Mouse (Mus musculus) small intestine, adult 10 weeks (tissue): ENCODE results near the gene Mrps14. TPM values are rescaled to one million over a fixed set of nuclear protein-coding genes. Genes with fewer than 3 reads are reported as not detected.

Experiments
- polyA plus RNA-seq: library from polyadenylated mRNA; stranded (reverse); fragments of 350-450 nt; fragmentation: Illumina TruSeq; extraction: RNeasy Lipid Tissue Mini Kit (QIAGEN cat#74804); gene quantifications from one replicate; pipeline ENCODE4 v1.2.3, GENCODE M21; 2014; ENCODE audit warnings: low replicate concordance

Mrps14 gene
- 30.1 TPM for polyA plus RNA-seq

DNA sequence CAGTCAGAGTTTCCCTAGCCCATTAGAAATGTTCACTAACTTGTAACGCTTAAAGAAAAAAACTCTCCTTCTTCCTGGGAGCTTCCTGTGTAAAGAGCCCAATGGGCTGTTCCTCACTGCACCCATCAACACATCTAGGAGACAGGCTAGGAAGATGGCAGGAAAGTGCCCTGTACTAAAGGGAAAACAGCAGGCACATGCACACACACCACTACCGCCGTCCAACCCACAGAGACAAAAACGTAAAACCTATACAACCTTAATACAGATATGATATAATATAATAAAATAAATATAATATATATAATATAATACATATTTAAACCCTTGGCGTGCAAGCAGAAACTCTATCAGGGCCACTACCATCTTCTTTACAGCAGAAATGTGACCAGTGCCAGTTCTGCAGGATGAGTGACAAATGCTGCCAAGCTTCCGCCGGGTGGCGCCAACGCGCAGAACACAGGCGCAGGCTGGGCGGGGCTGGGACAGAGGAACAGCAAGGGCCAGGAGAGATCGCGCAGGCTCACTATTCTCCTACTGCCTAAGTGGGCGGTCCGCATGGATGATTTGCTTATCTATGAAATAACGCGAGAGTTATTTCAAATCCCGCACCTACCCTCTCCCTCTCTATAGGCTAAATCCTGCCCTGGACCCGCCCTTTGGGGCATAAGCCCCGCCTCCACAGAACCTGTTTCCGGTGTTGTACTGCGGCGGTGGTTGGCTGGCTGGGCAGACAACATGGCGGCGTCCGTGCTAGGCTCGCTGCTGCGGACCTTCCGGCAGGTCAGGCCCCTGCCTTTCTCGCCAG is at the start of gene Mrps14:
Gene Mrps14 (plus strand): TSS at position 687 of the 808 bp plus-strand sequence.

GRCm38 (mm10) chr1:160153480-160153879 is 41.5 kb upstream of the Mrps14 start, which contains the start of gene Tnn:
Gene Tnn, minus strand, starts transcription at chr1:160153580.

GRCm38 (mm10) chr1:160212703-160213669 is 18.0 kb downstream of the Mrps14 start, which contains the start of gene Cacybp:
Gene Cacybp, minus strand, starts transcription at chr1:160212875.

Other genes starting within 250 kb of the Mrps14 start
- gene 4930523C07Rik, start 150.8 kb upstream of the Mrps14 start, polyA plus RNA-seq = 3.9 TPM
- not detected for gene Tnn, start 41.6 kb upstream of the Mrps14 start, polyA plus RNA-seq
- gene Cacybp, start 17.7 kb downstream of the Mrps14 start, polyA plus RNA-seq = 191 TPM